Mouse (Mus musculus) cerebellum, adult 2 months (tissue): ENCODE measurements around the gene Zdhhc5.

Experiments
- CTCF ChIP-seq: fragments of 200-500 bp; IDR thresholded peaks from 2 replicates; pipeline ENCODE4 v1.5.1; 2011; ENCODE audit warnings: low read depth, mild to moderate bottlenecking, control low read depth, low read length, moderate library complexity, borderline replicate concordance; ENCODE audit not compliant: insufficient read depth
- POLR2A ChIP-seq: fragments of 200-500 bp; IDR thresholded peaks from 2 replicates; pipeline ENCODE4 v1.6.1; 2011; ENCODE audit warnings: low read length, control low read depth, borderline replicate concordance; ENCODE audit not compliant: insufficient read depth

DNA sequence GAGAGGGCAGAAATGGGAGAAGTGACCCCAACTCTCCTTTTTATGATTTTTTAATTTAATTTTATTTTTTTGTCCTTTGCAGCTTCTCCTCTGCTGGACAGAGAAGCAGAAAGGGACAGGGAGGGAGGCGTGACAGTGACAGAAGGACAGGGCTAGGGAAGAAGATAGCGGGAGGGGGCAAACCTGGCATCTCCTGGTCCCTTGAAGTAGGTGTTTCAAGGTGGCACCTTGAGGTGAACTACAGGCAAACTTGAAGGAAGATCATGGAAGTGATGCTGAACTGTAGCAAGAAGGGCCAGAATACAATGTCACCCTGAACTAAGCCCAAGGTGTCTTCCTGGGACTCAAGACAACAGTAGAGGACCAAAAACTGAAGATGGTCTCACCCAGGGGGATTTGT, 19.9 kb upstream of the Zdhhc5 start:
- TF ChIP-seq CTCF (no peak), POLR2A (no peak)
